Mouse (Mus musculus) intestine, postnatal 0 days (tissue): Measurements from ENCODE around the gene Prl8a8. TPM values are rescaled to one million over a fixed set of nuclear protein-coding genes. Genes with fewer than 3 reads are reported as not detected.

Source experiments
- ATAC-seq: fragments of 200-750 bp; cut with Nextera tagmentation; 2 replicates; pipeline ENCODE4 v1.8.0; 2017; ENCODE audit warnings: mild to moderate bottlenecking, moderate TSS enrichment, moderate library complexity
- H3K27ac ChIP-seq: fragments of 300-500 bp; sonication (generic); 2 replicates; pipeline ENCODE4 v1.5.1; 2014; ENCODE audit warnings: mild to moderate bottlenecking, low read depth, low read length, moderate library complexity
- H3K27me3 ChIP-seq: fragments of 300-500 bp; sonication (generic); replicated peaks from 2 replicates; pipeline ENCODE4 v1.6.1; 2014; ENCODE audit warnings: low read length, mixed read lengths; ENCODE audit not compliant: control insufficient read depth, insufficient read depth
- H3K36me3 ChIP-seq: fragments of 300-500 bp; sonication (generic); 2 replicates; pipeline ENCODE4 v1.6.1; 2014; ENCODE audit warnings: mild to moderate bottlenecking, moderate library complexity; ENCODE audit not compliant: control insufficient read depth, insufficient read depth
- H3K4me1 ChIP-seq: fragments of 300-500 bp; sonication (generic); replicated peaks from 2 replicates; pipeline ENCODE4 v1.6.1; 2014; ENCODE audit warnings: antibody characterized with exemption, low read length, mixed read lengths; ENCODE audit not compliant: control insufficient read depth, insufficient read depth
- H3K4me2 ChIP-seq: fragments of 300-500 bp; sonication (generic); replicated peaks from 2 replicates; pipeline ENCODE4 v1.6.1; 2014; ENCODE audit warnings: low read depth, mild to moderate bottlenecking, moderate library complexity
- H3K4me3 ChIP-seq: fragments of 300-500 bp; sonication (generic); 2 replicates; pipeline ENCODE4 v1.5.1; 2014; ENCODE audit warnings: low read depth, low read length
- H3K9ac ChIP-seq: fragments of 300-500 bp; sonication (generic); 2 replicates; pipeline ENCODE4 v1.6.1; 2014; ENCODE audit warnings: mild to moderate bottlenecking, low read depth, low read length
- H3K9me3 ChIP-seq: fragments of 300-500 bp; sonication (generic); 2 replicates; pipeline ENCODE4 v1.6.1; 2016; ENCODE audit warnings: mixed run types; ENCODE audit not compliant: control insufficient read depth
- CTCF ChIP-seq: sonication (generic); IDR thresholded peaks from 2 replicates; pipeline ENCODE4 v1.5.1; 2016; ENCODE audit warnings: low read depth, mild to moderate bottlenecking, control low read depth, antibody characterized with exemption, moderate library complexity
- WGBS: fragments of 180-500 bp; shearing (Covaris S2); extraction: QIAGEN DNeasy Blood & Tissue Kit; methylation state at CpG from one replicate; pipeline ENCODE4 v1.1.7; 2014; 5-methylcytosine and 5-hydroxymethylcytosine counted together
- polyA plus RNA-seq: library from polyadenylated mRNA; unstranded; fragments of >200 nt; fragmentation: Nextera tagmentation; extraction: Ambion mirVana; gene quantifications from 2 replicates; pipeline ENCODE4 v1.2.1, GENCODE M21; 2015

Gene Prl8a8
- polyA plus RNA-seq = not detected in 2 replicates

DNA sequence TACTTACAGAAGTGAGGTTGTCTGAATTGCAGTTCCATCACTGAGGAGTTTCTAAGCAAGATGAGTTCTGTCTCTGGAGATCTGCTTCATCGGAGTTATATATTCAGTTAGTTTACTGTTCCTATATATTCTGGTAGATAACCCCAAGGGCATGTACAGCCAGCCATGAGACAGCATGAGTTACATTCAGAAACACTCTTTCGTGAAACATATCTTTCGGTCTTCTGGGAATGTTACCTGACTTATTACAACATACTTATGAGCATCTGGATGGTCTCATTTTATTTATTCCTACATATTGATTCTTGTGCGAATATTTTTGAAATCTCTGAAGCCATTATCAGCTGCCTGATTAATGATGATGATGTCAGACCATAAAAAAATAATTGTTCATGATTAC is at the start of gene Prl8a8:
Gene Prl8a8, minus strand, starts transcription at position 101 of the 400 bp plus-strand sequence.
- no peaks in the 10 kb centered on the region for H3K36me3 ChIP-seq
- no peak within 1 kb of the TSS for H3K4me2 ChIP-seq
- no peaks in the 10 kb centered on the region for H3K9me3 ChIP-seq
- H3K4me3 ChIP-seq = no peak within 1 kb of the TSS
- 85% methylated on average over 4 of the region's 4 CpGs for WGBS
- no peak within 1 kb of the TSS for H3K27ac ChIP-seq
- no peak for TF ChIP-seq CTCF
- ATAC-seq = no peak
- no peak within 1 kb of the TSS for H3K9ac ChIP-seq
- no peaks in the 10 kb centered on the region for H3K4me1 ChIP-seq
- no peaks in the 10 kb centered on the region for H3K27me3 ChIP-seq

DNA sequence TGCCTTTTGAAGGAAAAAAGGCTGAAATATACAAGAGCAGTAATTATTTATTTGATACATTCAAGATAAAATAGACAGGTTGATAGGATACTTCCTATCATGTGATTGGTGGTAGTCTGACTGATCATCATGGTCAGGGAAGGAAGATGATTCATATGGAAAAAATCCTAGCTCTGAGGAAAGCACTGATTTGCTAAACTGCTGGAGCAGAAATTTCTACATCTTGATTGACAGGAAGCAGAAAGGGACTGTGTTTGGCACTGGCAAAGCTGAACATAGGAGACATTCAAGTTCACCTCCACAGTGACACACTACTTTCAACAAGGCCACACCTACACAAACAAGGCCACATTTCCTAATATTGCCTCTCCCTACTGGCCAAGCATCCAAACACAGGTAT is 40.3 kb upstream of the Prl8a8 start:
- no peak for ATAC-seq
- no peak overlapping the region for H3K4me3 ChIP-seq
- H3K36me3 ChIP-seq = no peaks in the 10 kb centered on the region
- H3K27ac ChIP-seq = no peak overlapping the region
- H3K9ac ChIP-seq = no peak overlapping the region
- no peaks in the 10 kb centered on the region for H3K4me1 ChIP-seq
- no peak for TF ChIP-seq CTCF
- H3K4me2 ChIP-seq = no peak overlapping the region
- no peaks in the 10 kb centered on the region for H3K9me3 ChIP-seq
- no peaks in the 10 kb centered on the region for H3K27me3 ChIP-seq

DNA sequence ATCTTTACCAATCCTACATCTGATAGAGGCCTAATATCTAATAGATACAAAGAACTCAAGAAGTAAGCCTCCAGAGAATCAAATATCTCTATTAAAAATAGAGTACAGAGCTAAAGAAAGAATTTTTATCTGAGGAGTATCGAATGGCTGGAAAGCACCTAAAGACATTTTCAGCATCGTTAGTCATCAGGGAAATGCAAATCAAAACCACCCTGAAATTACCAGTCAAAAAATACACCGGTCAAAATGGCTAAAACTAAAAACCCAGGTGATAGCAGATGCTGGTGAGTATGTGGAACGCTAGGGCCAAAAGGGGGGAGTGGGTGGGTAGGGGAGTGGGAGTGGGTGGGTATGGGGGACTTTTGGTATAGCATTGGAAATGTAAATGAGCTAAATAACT is 10.1 kb upstream of the Prl8a8 start:
- no peaks in the 10 kb centered on the region for H3K27me3 ChIP-seq
- H3K27ac ChIP-seq = no peak overlapping the region
- no peak for ATAC-seq
- 80% methylated on average over 4 of the region's 4 CpGs for WGBS
- H3K4me1 ChIP-seq = no peaks in the 10 kb centered on the region
- TF ChIP-seq CTCF = no peak
- no peak overlapping the region for H3K9ac ChIP-seq
- no peak overlapping the region for H3K4me2 ChIP-seq
- H3K9me3 ChIP-seq = no peaks in the 10 kb centered on the region
- H3K36me3 ChIP-seq = no peaks in the 10 kb centered on the region
- H3K4me3 ChIP-seq = no peak overlapping the region

DNA sequence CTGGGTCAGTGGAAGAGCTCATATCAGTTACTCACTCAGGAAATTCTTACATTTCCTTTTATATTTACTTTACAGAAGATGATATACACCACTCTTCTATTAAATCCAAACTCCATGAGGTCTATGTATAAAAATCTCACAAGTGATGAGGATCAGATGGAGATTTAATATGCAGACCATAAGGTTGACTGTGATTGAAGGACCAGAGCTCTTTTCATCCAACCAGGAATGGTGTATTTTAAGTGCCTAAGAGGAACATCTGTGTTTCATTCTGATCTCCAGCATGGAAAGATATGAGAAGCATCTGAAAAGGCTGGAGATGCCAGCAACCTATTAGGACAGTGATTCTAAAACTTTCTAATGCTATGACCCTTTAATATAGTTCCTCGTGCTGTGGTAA is 5.4 kb downstream of the Prl8a8 start:
- Histone ChIP-seq H3K4me2 (no peak overlapping the region), H3K36me3 (no peaks in the 10 kb centered on the region), H3K9me3 (no peaks in the 10 kb centered on the region; the same call in 1 of the 2 replicates), H3K27ac (no peak overlapping the region), H3K27me3 (no peaks in the 10 kb centered on the region), H3K4me1 (no peaks in the 10 kb centered on the region), H3K4me3 (no peak overlapping the region), H3K9ac (no peak overlapping the region)
- no peak for TF ChIP-seq CTCF
- WGBS = 77% methylated on average over 1 of the region's 1 CpGs
- ATAC-seq = no peak

Other genes with a start within 250 kb of the Prl8a8 start
- 1.7 and 1.9 TPM in 2 replicates for gene Prl6a1, start 200.6 kb downstream of the Prl8a8 start, polyA plus RNA-seq
- gene Prl8a2, start 167.5 kb downstream of the Prl8a8 start, polyA plus RNA-seq = not detected in 2 replicates
- gene Prl2b1, start 122.4 kb downstream of the Prl8a8 start, polyA plus RNA-seq = not detected in 2 replicates
- not detected in 2 replicates for gene Prl8a6, start 74.5 kb downstream of the Prl8a8 start, polyA plus RNA-seq
- not detected in 2 replicates for gene Prl8a9, start 51.4 kb upstream of the Prl8a8 start, polyA plus RNA-seq
- gene Prl8a1, start 69.0 kb upstream of the Prl8a8 start, polyA plus RNA-seq = not detected in 2 replicates
- gene Prl7b1, start 97.4 kb upstream of the Prl8a8 start, polyA plus RNA-seq = not detected in 2 replicates
- not detected in 2 replicates for gene Prl7a1, start 129.3 kb upstream of the Prl8a8 start, polyA plus RNA-seq
- gene Prl7a2, start 154.8 kb upstream of the Prl8a8 start, polyA plus RNA-seq = not detected in 2 replicates
- not detected in 2 replicates for gene Prl7d1, start 203.5 kb upstream of the Prl8a8 start, polyA plus RNA-seq